25 mouse cellular contexts compared by ENCODE assay signal in the genomic region with DNA sequence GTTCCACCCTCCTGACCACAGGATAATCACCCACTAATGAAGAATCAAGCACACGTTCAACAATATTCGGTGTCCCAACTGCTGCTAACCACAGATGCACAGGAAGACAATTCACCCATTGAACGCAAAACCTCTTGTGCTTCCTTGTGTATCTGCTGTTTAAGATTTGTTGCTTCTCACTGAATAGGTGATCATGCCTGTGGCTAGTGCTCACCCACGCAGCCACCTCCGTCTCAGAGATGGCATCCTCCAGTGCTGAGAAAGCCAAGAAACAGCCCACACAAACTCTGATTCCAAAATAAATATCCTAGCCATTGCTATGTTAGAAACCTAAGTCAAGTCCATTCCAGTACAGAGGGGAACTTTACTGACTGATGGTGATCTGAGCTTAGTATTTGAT.
DNase-seq lines count a peak whose midpoint lies in the region; ATAC-seq lines count a peak whose summit lies in the region.
"Had no signal": no experiment of that assay in that cellular context is flagged by ENCODE, and none has a peak within 500 bp of the region (broad histone marks: within the 10 kb centered on the region; RNA-seq: fewer than 3 reads in every experiment).

No protein-coding gene starts in this region.

- intact Hi-C loops in heart, postnatal 14 days (cut with DNase I), result no loop called here

- no peaks in the 10 kb centered on the region for H3K4me1 ChIP-seq in forebrain, embryonic 13.5 days
- H3K4me1 ChIP-seq: embryonic facial prominence, embryonic 10.5 days; forebrain, embryonic 12.5 days; heart, embryonic 15.5 days; hindbrain, embryonic 10.5 days; intestine, embryonic 15.5 days had no signal

- DNase-seq in heart, adult 11 months, result peak; percentile 41
- no peak for DNase-seq in heart, postnatal 14 days
- DNase-seq in right cerebral cortex, adult 2 months (ENCODE audit: low spot score in 2 of 2), result peak; percentile 8 to 16
- DNase-seq in right cerebral cortex, postnatal 4 days, result no peak
- peak; percentile 97 for DNase-seq in fat pad, adult 2 months (ENCODE audit: extremely low read depth, low read depth, low spot score)
- peak; percentile 12 for DNase-seq in telencephalon, adult 2 months (ENCODE audit: low read depth, low spot score)
- DNase-seq in yolk sac, embryonic 10.5 days (ENCODE audit: low spot score), result no peak
- DNase-seq: adrenal gland, adult 8-10 months; adrenal gland, postnatal 36 days; cerebellum, adult 11 months; cerebellum, adult 8-10 months; cerebellum, postnatal 25 days; forebrain, postnatal 0 days; gastrocnemius, postnatal 36 days; heart, adult 2 months had no signal

- no peak overlapping the region for H3K4me3 ChIP-seq in forebrain, embryonic 13.5 days
- H3K4me3 ChIP-seq: embryonic facial prominence, embryonic 10.5 days; erythroblast, embryonic 14.5 days; forebrain, embryonic 12.5 days; heart, adult 2 months; heart, embryonic 15.5 days; hindbrain, embryonic 10.5 days; intestine, embryonic 15.5 days had no signal

- no peak for ATAC-seq in forebrain, embryonic 13.5 days
- ATAC-seq: forebrain, postnatal 0 days; intestine, embryonic 15.5 days had no signal

- H3K27me3 ChIP-seq in forebrain, embryonic 13.5 days, result peaks cover 6% of the 10 kb centered on the region
- H3K27me3 ChIP-seq: CH12.LX; forebrain, embryonic 12.5 days; heart, embryonic 15.5 days; intestine, embryonic 15.5 days had no signal

- no peak overlapping the region for H3K27ac ChIP-seq in forebrain, embryonic 13.5 days
- H3K27ac ChIP-seq: embryonic facial prominence, embryonic 10.5 days; forebrain, embryonic 12.5 days; heart, adult 2 months; heart, embryonic 15.5 days; hindbrain, embryonic 10.5 days; hindbrain, embryonic 14.5 days; intestine, embryonic 15.5 days had no signal

- 82% methylated on average over 5 of the region's 5 CpGs for WGBS in forebrain, embryonic 13.5 days

- no peaks in the 10 kb centered on the region for H3K36me3 ChIP-seq in forebrain, embryonic 13.5 days (ENCODE audit: poor library complexity, severe bottlenecking)
- H3K36me3 ChIP-seq: embryonic facial prominence, embryonic 10.5 days; forebrain, embryonic 12.5 days; heart, embryonic 15.5 days; hindbrain, embryonic 10.5 days; intestine, embryonic 15.5 days had no signal

- no peak overlapping the region for H3K9ac ChIP-seq in forebrain, embryonic 13.5 days
- H3K9ac ChIP-seq: forebrain, embryonic 12.5 days; forebrain, postnatal 0 days; heart, embryonic 15.5 days; hindbrain, embryonic 14.5 days; intestine, embryonic 15.5 days had no signal

- no peak overlapping the region for H3K4me2 ChIP-seq in forebrain, embryonic 13.5 days
- H3K4me2 ChIP-seq: forebrain, embryonic 12.5 days; heart, embryonic 11.5 days; heart, embryonic 15.5 days; hindbrain, embryonic 14.5 days; intestine, embryonic 15.5 days had no signal

- H3K9me3 ChIP-seq in forebrain, embryonic 13.5 days (replicated peaks), result no peaks in the 10 kb centered on the region
- H3K9me3 ChIP-seq: embryonic facial prominence, embryonic 10.5 days; forebrain, embryonic 12.5 days; heart, embryonic 15.5 days; hindbrain, embryonic 10.5 days; intestine, embryonic 15.5 days had no signal

Comparison
In these comparisons a context has a peak if more than half of its experiments do, and no peak if none do; other contexts are left out.
1. DNase-seq: peak in heart, adult 11 months (single experiment), right cerebral cortex, adult 2 months (2 of 2), fat pad, adult 2 months (single experiment) and telencephalon, adult 2 months (single experiment); none in heart, postnatal 14 days (0 of 2), right cerebral cortex, postnatal 4 days (single experiment) and yolk sac, embryonic 10.5 days (single experiment).